Mouse (Mus musculus) CH12.LX (cell line): ENCODE measurements around the gene Gcnt2. TPM values are rescaled to one million over a fixed set of nuclear protein-coding genes. Genes with fewer than 3 reads are reported as not detected.
"Not testable (repeated sequence)": the region's sequence is repeated elsewhere in the genome, so short reads cannot be mapped to it uniquely, and the experiment has no call there.

Source experiments
- DNase-seq: peaks from one replicate; pipeline ENCODE4 v3.0.0-alpha.2; 2013; ENCODE audit errors: extremely low read depth
- H3K27ac ChIP-seq: 2 replicates; pipeline ENCODE4 v1.5.1; 2012; ENCODE audit warnings: low read depth, mild to moderate bottlenecking, control low read depth, moderate library complexity; ENCODE audit not compliant: insufficient read depth
- H3K27me3 ChIP-seq: replicated peaks from 2 replicates; pipeline ENCODE3; 2012; ENCODE audit warnings: inconsistent platforms
- H3K36me3 ChIP-seq, 2 experiments: replicated peaks in 1 of 2; 2 replicates each; pipeline versions ENCODE3 to v1.6.1; 2012; ENCODE audit warnings: inconsistent platforms in 1 of 2, low read length in 1 of 2, mild to moderate bottlenecking in 1 of 2, mixed read lengths in 1 of 2, moderate library complexity in 1 of 2; ENCODE audit not compliant: control insufficient read depth in 1 of 2, insufficient read depth in 1 of 2
- H3K4me1 ChIP-seq, 2 experiments: 2 replicates each; pipeline ENCODE4 v1.6.1; 2012; ENCODE audit warnings: inconsistent platforms in 1 of 2, moderate library complexity in 1 of 2; ENCODE audit not compliant: insufficient read depth in 2 of 2, control insufficient read depth in 1 of 2
- H3K4me2 ChIP-seq: 2 replicates; pipeline ENCODE4 v1.6.1; 2012; ENCODE audit warnings: low read depth, mild to moderate bottlenecking, control low read depth; ENCODE audit not compliant: poor library complexity, insufficient read depth, severe bottlenecking
- H3K4me3 ChIP-seq, 3 experiments: fragments of 150-350 bp in 1 of 3; sonication (generic) in 1 of 3; replicated peaks in 1 of 3; 2 replicates each; pipeline versions ENCODE3 to v1.5.1; 2011 to 2012; ENCODE audit warnings: low read depth in 2 of 3, low read length in 2 of 3, mild to moderate bottlenecking in 2 of 3, moderate library complexity in 2 of 3, control low read depth in 1 of 3, improper control_type of control experiment in 1 of 3, inconsistent platforms in 1 of 3, mixed read lengths in 1 of 3; ENCODE audit not compliant: poor library complexity in 1 of 3
- H3K79me2 ChIP-seq: replicated peaks from 2 replicates; pipeline ENCODE4 v1.6.1; 2012; ENCODE audit warnings: mild to moderate bottlenecking, moderate library complexity; ENCODE audit not compliant: control insufficient read depth, poor library complexity, insufficient read depth, severe bottlenecking; ENCODE audit errors: extremely low read depth
- H3K9ac ChIP-seq: 2 replicates; pipeline ENCODE4 v1.6.1; 2012; ENCODE audit warnings: low read depth, mild to moderate bottlenecking, control low read depth, moderate library complexity; ENCODE audit not compliant: insufficient read depth
- H3K9me3 ChIP-seq: replicated peaks from 2 replicates; pipeline ENCODE3; 2012; ENCODE audit warnings: low read length, inconsistent platforms, mixed read lengths
- BHLHE40 ChIP-seq: IDR thresholded peaks from 2 replicates; pipeline ENCODE4 v1.6.1; 2011; ENCODE audit warnings: mild to moderate bottlenecking, low read depth, low read length, improper control_type of control experiment
- CHD1 ChIP-seq: IDR thresholded peaks from 2 replicates; pipeline ENCODE4 v1.6.1; 2012; ENCODE audit warnings: low read depth, low read length, improper control_type of control experiment, inconsistent platforms
- CHD2 ChIP-seq: IDR thresholded peaks from 2 replicates; pipeline ENCODE4 v1.6.1; 2011; ENCODE audit warnings: low read length, improper control_type of control experiment
- CTCF ChIP-seq, 2 experiments: IDR thresholded peaks in 1 of 2; conservative IDR thresholded peaks in 1 of 2; 2 replicates each; pipeline ENCODE4 v1.5.1; 2011 to 2012; ENCODE audit warnings: low read depth in 2 of 2, low read length in 2 of 2, improper control_type of control experiment in 1 of 2, inconsistent platforms in 1 of 2, mild to moderate bottlenecking in 1 of 2, moderate library complexity in 1 of 2
- EP300 ChIP-seq: IDR thresholded peaks from 2 replicates; pipeline ENCODE4 v1.6.1; 2011; ENCODE audit warnings: low read length, improper control_type of control experiment
- GABPA ChIP-seq: IDR thresholded peaks from 2 replicates; pipeline ENCODE4 v1.6.1; 2012; ENCODE audit warnings: low read depth, low read length, improper control_type of control experiment, inconsistent platforms; ENCODE audit not compliant: insufficient replicate concordance
- HCFC1 ChIP-seq: IDR thresholded peaks from 2 replicates; pipeline ENCODE4 v1.6.1; 2012; ENCODE audit warnings: low read depth, mild to moderate bottlenecking, inconsistent platforms, low read length, improper control_type of control experiment
- MAFK ChIP-seq: IDR thresholded peaks from 2 replicates; pipeline ENCODE4 v1.6.1; 2011; ENCODE audit warnings: low read length, improper control_type of control experiment; ENCODE audit not compliant: insufficient replicate concordance
- MAZ ChIP-seq: IDR thresholded peaks from 2 replicates; pipeline ENCODE4 v1.6.1; 2012; ENCODE audit warnings: low read depth, mild to moderate bottlenecking, inconsistent platforms, low read length, improper control_type of control experiment, moderate library complexity
- NELFE ChIP-seq: IDR thresholded peaks from 2 replicates; pipeline ENCODE4 v1.6.1; 2011; ENCODE audit warnings: low read depth, low read length, improper control_type of control experiment
- NRF1 ChIP-seq: IDR thresholded peaks from 2 replicates; pipeline ENCODE4 v1.6.1; 2014; ENCODE audit warnings: low read depth, mild to moderate bottlenecking, inconsistent platforms, low read length, improper control_type of control experiment, moderate library complexity
- SIN3A ChIP-seq: IDR thresholded peaks from 2 replicates; pipeline ENCODE4 v1.6.1; 2012; ENCODE audit warnings: low read length, improper control_type of control experiment, inconsistent platforms
- SMC3 ChIP-seq: IDR thresholded peaks from 2 replicates; pipeline ENCODE4 v1.6.1; 2011; ENCODE audit warnings: low read depth, low read length, improper control_type of control experiment
- USF1 ChIP-seq: IDR thresholded peaks from 2 replicates; pipeline ENCODE4 v1.6.1; 2014; ENCODE audit warnings: low read depth, mild to moderate bottlenecking, inconsistent platforms, low read length, improper control_type of control experiment
- USF2 ChIP-seq: conservative IDR thresholded peaks from 2 replicates; pipeline ENCODE4 v1.6.1; 2011; ENCODE audit warnings: low read depth, low read length, improper control_type of control experiment
- dilution Hi-C: fragments of 300-500 bp; cut with MboI; formaldehyde crosslinking; loops from 2 replicates; pipeline ENCODE4 v1.14.3; 2020; ENCODE audit warnings: low sequenced_read_pairs; ENCODE audit not compliant: extremely low pct_unique_long_range_greater_than_20kb, extremely low pct_ligation_motif_present
- in situ Hi-C: fragments of 300-500 bp; cut with MboI; formaldehyde crosslinking; loops from 3 replicates; pipeline ENCODE4 v1.14.3; 2019; ENCODE audit warnings: low sequenced_read_pairs, low pct_ligation_motif_present, low pct_unique_long_range_greater_than_20kb, mixed read lengths
- polyA plus RNA-seq: library from polyadenylated mRNA; unstranded; fragments of >175 nt; gene quantifications from 2 replicates; pipeline ENCODE4 v1.2.1, GENCODE M21; 2012; ENCODE audit warnings: low read depth; ENCODE audit not compliant: insufficient read length
- total RNA-seq, 2 experiments: library from RNA; depleted of rRNA; stranded (reverse); fragments of 300-350 nt in 1 of 2; fragments of >200 nt in 1 of 2; gene quantifications; 2 replicates each; pipeline ENCODE4 v1.2.3; 2012 to 2014

Gcnt2 gene
- total and polyA plus RNA-seq, 3 experiments: not detected

DNA sequence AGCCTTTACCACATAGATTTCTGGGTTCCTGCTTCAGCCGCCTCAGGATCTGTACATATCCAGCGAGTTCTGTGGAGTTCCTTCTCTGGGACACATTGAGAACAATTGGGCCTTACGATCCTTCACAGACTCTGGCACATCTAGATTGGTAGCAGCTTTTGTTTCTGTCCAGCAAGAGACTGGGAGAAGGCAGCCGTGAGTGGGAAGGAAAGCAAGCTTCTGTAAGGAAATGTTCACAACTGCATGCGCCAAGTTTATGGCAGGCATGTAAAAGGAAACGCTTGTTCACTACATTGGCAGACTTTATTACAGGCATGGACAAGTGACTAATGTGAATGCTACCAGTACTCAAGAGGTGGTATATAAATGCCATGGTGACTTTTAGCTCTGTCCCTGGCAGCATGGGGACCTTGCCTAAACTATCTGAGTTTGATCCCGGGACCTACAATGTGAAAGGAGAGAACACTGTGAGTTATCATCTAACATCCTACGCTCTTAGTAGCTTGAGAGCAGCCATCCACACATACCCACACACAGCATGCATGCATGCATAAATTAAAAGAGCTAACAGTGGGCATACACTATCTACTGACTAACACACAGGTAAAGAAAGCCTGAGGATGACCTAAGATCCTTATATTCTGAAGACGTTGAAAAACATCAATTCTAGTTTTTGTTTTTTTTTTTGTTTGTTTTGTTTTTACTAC is 68.8 kb downstream of the Gcnt2 start:
- Histone ChIP-seq H3K9ac (no peak overlapping the region), H3K4me1 (no peaks in the 10 kb centered on the region), H3K4me2 (no peak overlapping the region), H3K79me2 (no peaks in the 10 kb centered on the region), H3K27me3 (no peaks in the 10 kb centered on the region), H3K27ac (no peak overlapping the region), H3K36me3 (no peaks in the 10 kb centered on the region), H3K4me3 (no peak overlapping the region), H3K9me3 (no peaks in the 10 kb centered on the region)
- DNase-seq: no peak
- in situ Hi-C loops (no loop called here), dilution Hi-C loops (no loop called here)
- TF ChIP-seq CHD1 (no peak), MAZ (no peak), MAFK (no peak), CTCF (conservative IDR thresholded peaks at IDR 0.05 in 1 of 2, IDR thresholded peaks at IDR 0.05 in 1 of 2; ENCODE audit: low read depth in 2 of 2, low read length in 2 of 2) (no peak), NELFE (no peak), NRF1 (no peak), USF2 (no peak), GABPA (no peak), BHLHE40 (no peak), HCFC1 (no peak), SIN3A (no peak), USF1 (no peak)

DNA sequence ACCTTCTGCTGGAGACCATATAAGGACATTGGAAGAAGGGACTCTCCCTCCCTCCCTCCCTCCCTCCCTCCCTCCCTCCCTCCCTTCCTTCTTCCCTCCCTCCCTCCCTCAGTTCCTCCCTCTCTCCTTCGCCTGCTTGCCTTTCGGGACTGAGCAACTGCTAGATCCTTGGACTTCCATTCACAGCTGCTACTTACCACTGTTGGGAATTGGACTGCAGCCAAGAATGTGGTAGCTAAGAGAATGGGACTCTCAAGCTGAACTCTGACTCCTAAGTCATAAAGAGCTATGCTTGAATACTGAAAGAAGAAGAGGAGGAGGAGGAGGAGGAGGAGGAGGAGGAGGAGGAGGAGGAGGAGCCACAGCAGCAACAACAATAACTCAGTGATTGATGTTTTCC is 72.3 kb downstream of the Gcnt2 start:
- dilution Hi-C loops, in situ Hi-C loops, H3K36me3 ChIP-seq, H3K4me2 ChIP-seq, H3K9ac ChIP-seq, H3K79me2 ChIP-seq, H3K9me3 ChIP-seq, H3K27me3 ChIP-seq, H3K27ac ChIP-seq, H3K4me3 ChIP-seq, H3K4me1 ChIP-seq, DNase-seq: not testable (repeated sequence)

DNA sequence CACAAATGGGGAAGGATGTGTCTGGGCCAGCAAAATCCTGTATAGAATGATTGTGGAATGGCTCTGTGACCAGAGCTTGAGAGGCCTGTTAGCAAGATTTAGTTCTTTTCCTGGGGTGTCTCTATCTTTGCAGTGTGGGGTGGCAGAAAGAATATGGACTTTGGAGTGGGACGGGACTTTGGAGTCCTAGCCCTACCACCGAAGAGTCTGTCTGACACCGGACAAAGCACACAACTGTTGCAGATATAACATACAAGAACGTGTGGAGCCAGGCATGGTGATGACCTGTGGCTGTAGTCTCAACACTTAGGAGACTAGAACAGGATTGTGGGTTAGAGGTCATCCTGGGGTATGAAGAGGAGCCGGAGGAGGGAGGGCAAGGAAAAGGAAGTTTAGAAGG is 73.0 kb downstream of the Gcnt2 start:
- Histone ChIP-seq H3K4me3 (no peak overlapping the region), H3K9ac (no peak overlapping the region), H3K9me3 (no peaks in the 10 kb centered on the region), H3K79me2 (no peaks in the 10 kb centered on the region), H3K4me1 (no peaks in the 10 kb centered on the region), H3K27me3 (no peaks in the 10 kb centered on the region), H3K36me3 (no peaks in the 10 kb centered on the region), H3K27ac (no peak overlapping the region), H3K4me2 (no peak overlapping the region)
- DNase-seq: no peak
- TF ChIP-seq EP300 (no peak), SMC3 (no peak), CHD2 (no peak), MAZ (no peak)
- in situ Hi-C loops: no loop called here
- dilution Hi-C loops: no loop called here
